Mouse (Mus musculus): ENCODE data around the gene Marco. TPM values are rescaled to one million over a fixed set of nuclear protein-coding genes. Genes with fewer than 3 reads are reported as not detected.

Marco gene
- not detected for polyA plus RNA-seq (2017; shearing (Covaris generic))

DNA sequence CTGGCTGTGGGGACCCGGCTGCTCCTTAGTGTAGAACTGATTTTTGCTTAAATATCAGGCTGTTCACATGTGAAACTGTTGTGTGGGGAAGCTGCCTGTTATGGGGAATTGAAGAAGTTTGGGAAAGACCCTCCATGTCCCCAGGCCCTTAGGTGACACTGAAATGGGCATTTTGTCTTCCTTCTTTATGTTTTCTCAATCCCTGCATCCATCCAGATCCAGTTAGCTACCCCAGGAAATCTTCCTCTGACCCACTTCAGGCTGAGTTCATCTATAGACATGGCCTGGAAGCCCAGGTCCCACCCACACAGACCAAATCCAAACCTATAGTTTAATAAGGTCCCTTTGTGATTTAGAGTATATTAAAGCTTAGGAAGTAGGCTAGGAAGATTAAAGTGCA is at the start of gene Marco:
TSS of gene Marco (minus strand) at position 101 of the 400 bp plus-strand sequence.

Other genes with a start within 250 kb of the Marco start
- gene Steap3, start 232.3 kb downstream of the Marco start, polyA plus RNA-seq (2017; shearing (Covaris generic)) = not detected
- not detected for gene C1ql2, start 164.4 kb downstream of the Marco start, polyA plus RNA-seq (2017; shearing (Covaris generic))
- not detected for gene En1, start 97.4 kb upstream of the Marco start, polyA plus RNA-seq (2017; shearing (Covaris generic))